Mouse (Mus musculus) liver, embryonic 12.5 days (tissue): Measurements from ENCODE around the gene Slc38a4. TPM values are rescaled to one million over a fixed set of nuclear protein-coding genes. Genes with fewer than 3 reads are reported as not detected.

ENCODE experiments used
- ATAC-seq: fragments of 200-750 bp; cut with Nextera tagmentation; 2 replicates; pipeline ENCODE4 v1.8.0; 2017; ENCODE audit warnings: moderate number of reproducible peaks, mild to moderate bottlenecking, moderate library complexity
- H3K27ac ChIP-seq: fragments of 300-500 bp; sonication (generic); 2 replicates; pipeline ENCODE4 v1.5.1; 2016; ENCODE audit warnings: mild to moderate bottlenecking
- H3K27me3 ChIP-seq: fragments of 300-500 bp; sonication (generic); replicated peaks from 2 replicates; pipeline ENCODE4 v1.6.1; 2016; ENCODE audit warnings: mild to moderate bottlenecking, moderate library complexity
- H3K36me3 ChIP-seq: fragments of 300-500 bp; sonication (generic); 2 replicates; pipeline ENCODE4 v1.6.1; 2016; ENCODE audit warnings: mild to moderate bottlenecking, moderate library complexity
- H3K4me1 ChIP-seq: fragments of 300-500 bp; sonication (generic); 2 replicates; pipeline ENCODE4 v1.6.1; 2016
- H3K4me2 ChIP-seq: fragments of 300-500 bp; sonication (generic); 2 replicates; pipeline ENCODE4 v1.6.1; 2016; ENCODE audit warnings: mild to moderate bottlenecking, moderate library complexity
- H3K4me3 ChIP-seq: fragments of 300-500 bp; sonication (generic); 2 replicates; pipeline ENCODE4 v1.5.1; 2016; ENCODE audit warnings: mild to moderate bottlenecking, moderate library complexity
- H3K9ac ChIP-seq: fragments of 300-500 bp; sonication (generic); 2 replicates; pipeline ENCODE4 v1.6.1; 2016; ENCODE audit warnings: mild to moderate bottlenecking, moderate library complexity
- H3K9me3 ChIP-seq: fragments of 300-500 bp; sonication (generic); replicated peaks from 2 replicates; pipeline ENCODE4 v1.6.1; 2016; ENCODE audit warnings: mild to moderate bottlenecking, moderate library complexity
- WGBS: fragments of 180-500 bp; shearing (Covaris S2); methylation state at CpG from one replicate; pipeline ENCODE4 v1.1.7; 2016; ENCODE audit not compliant: insufficient replicate concordance; 5-methylcytosine and 5-hydroxymethylcytosine counted together
- polyA plus RNA-seq: library from polyadenylated mRNA; unstranded; fragments of >200 nt; fragmentation: Nextera tagmentation; extraction: Ambion mirVana; gene quantifications from 2 replicates; pipeline ENCODE4 v1.2.1, GENCODE M21; 2016

Slc38a4 gene
- polyA plus RNA-seq, 1 experiment from 2014 or later = 43.1 TPM

GRCm38 (mm10) chr15:97050436-97050835 lies 5.3 kb downstream of the Slc38a4 start:
- Histone ChIP-seq H3K9ac (no peak overlapping the region), H3K36me3 (no peaks in the 10 kb centered on the region), H3K4me3 (no peak overlapping the region), H3K4me2 (no peak overlapping the region), H3K9me3 (peaks cover 13% of the 10 kb centered on the region), H3K27ac (no peak overlapping the region), H3K4me1 (peaks cover 19% of the 10 kb centered on the region; the same call in 1 of the 2 replicates), H3K27me3 (peaks cover 15% of the 10 kb centered on the region)
- WGBS = 60% methylated on average over 12 of the region's 12 CpGs
- ATAC-seq = no peak

- Histone ChIP-seq H3K27ac (no peak overlapping the region), H3K9me3 (peaks cover 10% of the 10 kb centered on the region), H3K4me2 (no peak overlapping the region), H3K4me1 (peaks cover 19% of the 10 kb centered on the region; the same call in 1 of the 2 replicates), H3K4me3 (no peak overlapping the region), H3K9ac (no peak overlapping the region), H3K36me3 (no peaks in the 10 kb centered on the region), H3K27me3 (peaks cover 11% of the 10 kb centered on the region)
- ATAC-seq = no peak
- 63% methylated on average over 10 of the region's 10 CpGs for WGBS
These were observed 5.7 kb downstream of the Slc38a4 start for GRCm38 (mm10) chr15:97050011-97050410.

GRCm38 (mm10) chr15:97049281-97049841 lies 6.4 kb downstream of the Slc38a4 start:
- peaks cover 19% of the 10 kb centered on the region; the same call in 1 of the 2 replicates for H3K4me1 ChIP-seq
- WGBS = 67% methylated on average over 11 of the region's 11 CpGs
- H3K27me3 ChIP-seq = peaks cover 4% of the 10 kb centered on the region
- H3K9me3 ChIP-seq = peaks cover 4% of the 10 kb centered on the region
- no peak for ATAC-seq
- no peaks in the 10 kb centered on the region for H3K36me3 ChIP-seq
- no peak overlapping the region for H3K4me2 ChIP-seq
- H3K27ac ChIP-seq = no peak overlapping the region
- H3K9ac ChIP-seq = no peak overlapping the region
- no peak overlapping the region for H3K4me3 ChIP-seq

GRCm38 (mm10) chr15:97048267-97048666 lies 7.5 kb downstream of the Slc38a4 start:
- no peak overlapping the region for H3K4me3 ChIP-seq
- H3K27ac ChIP-seq = no peak overlapping the region
- H3K4me1 ChIP-seq = peaks cover 21% of the 10 kb centered on the region; the same call in 1 of the 2 replicates
- ATAC-seq = peak; percentile 42; the same call in 1 of the 2 replicates
- no peaks in the 10 kb centered on the region for H3K27me3 ChIP-seq
- no peak overlapping the region for H3K4me2 ChIP-seq
- no peaks in the 10 kb centered on the region for H3K36me3 ChIP-seq
- no peak overlapping the region for H3K9ac ChIP-seq
- WGBS = 53% methylated on average over 5 of the region's 5 CpGs
- no peaks in the 10 kb centered on the region for H3K9me3 ChIP-seq

GRCm38 (mm10) chr15:97043921-97044320 lies 11.8 kb downstream of the Slc38a4 start:
- WGBS = 83% methylated on average over 13 of the region's 13 CpGs
- Histone ChIP-seq H3K4me3 (no peak overlapping the region), H3K4me2 (no peak overlapping the region), H3K4me1 (peaks cover 21% of the 10 kb centered on the region), H3K9ac (no peak overlapping the region), H3K27ac (no peak overlapping the region), H3K27me3 (no peaks in the 10 kb centered on the region), H3K36me3 (no peaks in the 10 kb centered on the region), H3K9me3 (no peaks in the 10 kb centered on the region)
- no peak for ATAC-seq

GRCm38 (mm10) chr15:97042001-97042491 lies 13.7 kb downstream of the Slc38a4 start:
- no peaks in the 10 kb centered on the region for H3K9me3 ChIP-seq
- no peaks in the 10 kb centered on the region for H3K36me3 ChIP-seq
- WGBS = 59% methylated on average over 7 of the region's 7 CpGs
- ATAC-seq = no peak
- H3K4me1 ChIP-seq = peaks cover 13% of the 10 kb centered on the region
- peak overlapping the region; percentile 61 for H3K27ac ChIP-seq
- H3K4me3 ChIP-seq = no peak overlapping the region
- no peak overlapping the region for H3K4me2 ChIP-seq
- H3K9ac ChIP-seq = no peak overlapping the region
- H3K27me3 ChIP-seq = no peaks in the 10 kb centered on the region

GRCm38 (mm10) chr15:97041182-97041581 lies 14.6 kb downstream of the Slc38a4 start:
- Histone ChIP-seq H3K27ac (peak overlapping the region; percentile 61; the same call in 1 of the 2 replicates), H3K4me1 (peaks cover 13% of the 10 kb centered on the region), H3K9me3 (no peaks in the 10 kb centered on the region), H3K4me3 (no peak overlapping the region), H3K36me3 (no peaks in the 10 kb centered on the region), H3K27me3 (no peaks in the 10 kb centered on the region), H3K4me2 (no peak overlapping the region), H3K9ac (no peak overlapping the region)
- WGBS = 71% methylated on average over 9 of the region's 9 CpGs
- ATAC-seq = no peak

- Histone ChIP-seq H3K4me3 (no peak overlapping the region), H3K27me3 (no peaks in the 10 kb centered on the region), H3K27ac (no peak overlapping the region), H3K4me2 (no peak overlapping the region), H3K9ac (no peak overlapping the region), H3K4me1 (peaks cover 11% of the 10 kb centered on the region), H3K36me3 (no peaks in the 10 kb centered on the region), H3K9me3 (no peaks in the 10 kb centered on the region)
- 46% methylated on average over 8 of the region's 8 CpGs for WGBS
- ATAC-seq = no peak
These were observed 18.0 kb downstream of the Slc38a4 start for GRCm38 (mm10) chr15:97037710-97038109.

GRCm38 (mm10) chr15:97035892-97036291 lies 19.9 kb downstream of the Slc38a4 start:
- H3K4me1 ChIP-seq = peaks cover 8% of the 10 kb centered on the region; the same call in 1 of the 2 replicates
- H3K4me2 ChIP-seq = no peak overlapping the region
- no peak overlapping the region for H3K4me3 ChIP-seq
- ATAC-seq = no peak
- 62% methylated on average over 6 of the region's 6 CpGs for WGBS
- no peak overlapping the region for H3K27ac ChIP-seq
- no peaks in the 10 kb centered on the region for H3K27me3 ChIP-seq
- no peak overlapping the region for H3K9ac ChIP-seq
- no peaks in the 10 kb centered on the region for H3K36me3 ChIP-seq
- H3K9me3 ChIP-seq = no peaks in the 10 kb centered on the region

GRCm38 (mm10) chr15:97033485-97033991 lies 22.2 kb downstream of the Slc38a4 start:
- no peak for ATAC-seq
- no peaks in the 10 kb centered on the region for H3K36me3 ChIP-seq
- 48% methylated on average over 9 of the region's 9 CpGs for WGBS
- H3K4me2 ChIP-seq = no peak overlapping the region
- no peaks in the 10 kb centered on the region for H3K9me3 ChIP-seq
- H3K9ac ChIP-seq = no peak overlapping the region
- H3K4me1 ChIP-seq = peaks cover 5% of the 10 kb centered on the region; the same call in 1 of the 2 replicates
- H3K27ac ChIP-seq = no peak overlapping the region
- H3K27me3 ChIP-seq = no peaks in the 10 kb centered on the region
- H3K4me3 ChIP-seq = no peak overlapping the region

GRCm38 (mm10) chr15:97031886-97032285 lies 23.9 kb downstream of the Slc38a4 start:
- 66% methylated on average over 5 of the region's 5 CpGs for WGBS
- Histone ChIP-seq H3K27ac (no peak overlapping the region), H3K9me3 (no peaks in the 10 kb centered on the region), H3K4me1 (peaks cover 5% of the 10 kb centered on the region; the same call in 1 of the 2 replicates), H3K27me3 (no peaks in the 10 kb centered on the region), H3K9ac (no peak overlapping the region), H3K4me3 (no peak overlapping the region), H3K4me2 (no peak overlapping the region), H3K36me3 (no peaks in the 10 kb centered on the region)
- no peak for ATAC-seq

GRCm38 (mm10) chr15:97030984-97031492 lies 24.7 kb downstream of the Slc38a4 start:
- 82% methylated on average over 10 of the region's 10 CpGs for WGBS
- no peaks in the 10 kb centered on the region for H3K27me3 ChIP-seq
- no peak overlapping the region for H3K27ac ChIP-seq
- no peak overlapping the region for H3K4me3 ChIP-seq
- no peak for ATAC-seq
- H3K4me1 ChIP-seq = peaks cover 5% of the 10 kb centered on the region; the same call in 1 of the 2 replicates
- no peak overlapping the region for H3K9ac ChIP-seq
- H3K9me3 ChIP-seq = no peaks in the 10 kb centered on the region
- H3K36me3 ChIP-seq = no peaks in the 10 kb centered on the region
- H3K4me2 ChIP-seq = no peak overlapping the region
